Mouse (Mus musculus): ENCODE results near the gene Dusp5. TPM values are rescaled to one million over a fixed set of nuclear protein-coding genes. Genes with fewer than 3 reads are reported as not detected.
"Not testable (repeated sequence)": the region's sequence is repeated elsewhere in the genome, so short reads cannot be mapped to it uniquely, and the experiment has no call there.

Dusp5 gene
- total RNA-seq, 4 experiments from 2014 or later = 3.1 to 5.6 (median 4.2) TPM

DNA sequence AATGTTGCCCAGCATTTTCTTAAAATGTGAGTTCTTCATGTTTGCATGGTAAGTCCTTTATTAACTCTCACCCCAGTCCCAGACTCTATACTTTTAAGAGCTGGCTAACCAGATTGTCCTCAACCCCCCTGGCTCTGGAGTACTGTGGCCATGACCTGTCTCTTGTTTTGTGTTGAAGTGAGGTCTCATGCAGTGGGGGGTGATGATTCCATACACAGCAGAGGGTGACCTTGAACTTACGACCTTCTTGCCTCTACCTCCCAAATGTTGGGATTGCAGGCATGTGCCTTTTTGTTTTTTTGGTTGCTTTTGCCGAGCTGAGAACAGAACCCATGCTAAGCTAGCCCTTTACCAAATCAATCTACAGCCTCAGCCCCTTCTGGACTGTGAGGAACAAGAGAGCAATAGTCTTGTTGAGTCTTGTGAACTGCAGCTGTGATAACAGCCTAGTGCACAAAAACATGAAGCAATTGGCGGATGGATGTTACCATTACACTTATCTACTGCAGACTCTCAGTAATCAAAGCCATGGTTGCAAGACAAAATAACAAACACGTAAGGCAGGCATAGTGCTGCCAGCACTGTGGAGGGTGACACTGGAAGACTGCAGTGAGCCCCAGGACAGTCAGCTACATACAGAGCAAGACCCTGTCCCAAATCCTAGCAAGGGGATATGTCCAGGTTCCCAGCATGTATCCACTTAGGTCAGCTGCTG is 46.5 kb downstream of the Dusp5 start:
- DNase-seq (ENCODE audit: low spot score) = no peak

DNA sequence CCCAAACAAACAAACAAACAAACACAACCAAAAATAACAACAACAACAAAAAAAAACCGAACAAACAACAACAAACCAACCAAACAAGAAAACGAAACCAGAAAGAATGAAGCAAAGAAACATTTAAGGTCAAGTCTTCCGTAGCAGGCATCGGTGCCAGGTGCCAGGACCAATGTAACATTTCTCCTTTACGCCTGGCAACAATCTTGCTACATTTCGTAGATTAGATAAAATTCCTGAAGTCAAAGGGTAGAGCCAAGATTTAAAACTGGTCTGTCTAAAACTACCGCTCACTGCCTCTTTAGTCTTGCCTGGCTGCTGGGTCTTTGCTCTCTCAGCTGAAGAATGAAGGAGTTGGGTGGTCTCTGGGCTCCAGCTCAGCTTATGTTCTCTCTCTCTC is 47.2 kb downstream of the Dusp5 start:
- no peak for DNase-seq (ENCODE audit: low spot score)

DNA sequence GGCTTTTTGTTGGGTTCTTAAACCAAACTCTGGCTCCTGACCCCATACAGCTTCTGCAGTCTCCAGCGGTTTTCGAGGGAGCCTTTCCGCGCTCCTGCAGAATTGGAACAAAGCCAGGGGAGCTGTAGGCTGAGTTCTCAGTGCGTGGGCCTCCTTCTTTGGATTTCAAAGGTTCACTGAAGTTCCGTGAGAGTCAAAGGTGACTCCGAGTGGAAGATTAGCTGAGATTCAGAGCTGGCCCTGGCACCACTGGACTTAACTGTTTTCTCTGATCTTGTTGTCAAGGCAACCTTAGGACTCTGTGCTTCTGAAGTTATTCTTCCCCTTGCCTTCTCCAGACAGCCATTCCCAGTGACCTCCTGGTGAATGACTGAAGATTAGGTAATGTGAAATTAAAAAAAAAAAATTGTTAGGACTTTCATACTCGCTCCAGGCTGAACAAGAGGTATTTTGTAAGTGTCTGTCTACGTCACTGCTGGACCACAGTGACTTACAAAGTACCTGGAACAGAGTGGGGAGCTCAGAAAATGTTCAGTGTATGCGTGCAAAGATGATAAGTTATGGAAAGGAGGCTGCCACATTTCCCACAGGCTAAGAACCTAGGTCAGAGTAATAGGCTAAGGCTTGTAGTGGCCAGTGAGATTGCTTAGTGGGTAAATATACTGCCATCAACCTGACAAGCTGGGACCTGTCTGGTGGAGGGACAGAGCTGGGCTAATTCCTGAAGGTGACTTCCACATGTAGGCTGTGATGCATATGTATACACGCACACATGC is 48.3 kb downstream of the Dusp5 start:
- DNase-seq (ENCODE audit: low spot score) = no peak

DNA sequence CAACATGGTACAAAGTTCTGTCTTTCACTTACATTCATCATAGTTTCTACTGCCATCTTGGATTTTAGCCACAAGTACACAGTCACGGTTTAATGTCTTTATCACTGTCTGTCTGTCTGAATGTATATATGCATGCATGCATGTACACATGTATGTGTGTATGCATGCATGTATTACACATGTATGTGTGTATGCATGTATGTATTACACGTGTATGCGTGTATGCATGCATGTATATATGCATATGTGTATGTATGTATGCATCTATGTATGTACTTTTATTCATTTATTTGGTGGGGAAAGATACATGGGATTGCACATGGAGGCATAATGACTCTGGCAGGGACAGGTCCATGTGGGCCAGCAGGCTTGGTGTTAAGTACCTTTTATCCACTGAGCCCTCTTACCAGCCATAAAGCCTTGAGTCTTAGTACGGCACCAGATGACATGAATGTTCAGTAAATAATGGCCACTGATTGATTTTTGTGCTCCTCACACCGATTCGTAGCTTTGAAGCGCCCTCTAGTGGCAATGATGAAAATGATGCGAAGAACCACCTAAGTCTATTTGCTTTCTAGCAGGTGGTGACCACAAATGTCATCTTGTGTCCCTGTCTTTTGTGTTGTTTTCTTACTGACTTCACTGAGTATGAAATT is 49.8 kb downstream of the Dusp5 start:
- peak; percentile 63 for DNase-seq (ENCODE audit: low spot score)

DNA sequence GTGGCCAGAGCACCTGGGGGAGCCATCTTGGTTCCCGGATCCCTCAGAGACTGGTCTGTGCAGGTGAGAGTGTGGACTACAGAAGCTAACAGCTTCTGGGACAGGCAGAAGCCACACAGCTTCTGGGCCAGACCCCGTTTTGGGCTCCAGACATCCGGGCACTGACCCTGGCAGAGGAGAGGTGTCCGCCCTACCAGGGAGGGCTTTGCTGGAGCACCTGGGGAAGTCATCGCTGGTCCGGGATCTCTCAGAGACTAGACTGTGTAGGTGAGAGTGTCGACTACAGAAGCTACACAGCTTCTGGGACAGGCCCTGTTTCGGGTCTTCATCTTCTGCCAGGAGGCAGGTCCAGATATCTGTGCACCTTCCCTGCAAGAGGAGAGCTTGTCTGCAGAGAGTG is 51.4 kb downstream of the Dusp5 start:
- not testable (repeated sequence) for DNase-seq (ENCODE audit: low spot score)

DNA sequence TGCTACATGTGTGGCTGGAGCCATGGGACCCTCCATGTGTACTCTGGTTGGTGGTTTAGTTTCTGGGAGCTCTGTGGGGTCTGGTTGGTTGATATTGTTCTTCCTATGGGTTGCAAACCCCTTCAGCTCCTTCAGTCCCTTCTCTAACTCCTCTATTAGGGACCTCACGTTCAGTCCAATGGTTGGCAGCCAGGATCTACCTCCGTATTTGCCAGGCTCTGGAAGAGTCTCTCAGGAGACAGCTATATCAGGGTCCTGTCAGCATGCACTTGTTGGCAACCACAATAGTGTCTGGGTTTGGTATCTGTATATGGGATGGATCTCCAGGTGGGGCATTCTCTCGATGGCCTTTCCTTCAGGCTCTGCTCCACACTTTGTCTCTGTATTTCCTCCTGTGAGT is 58.8 kb downstream of the Dusp5 start:
- not testable (repeated sequence) for DNase-seq (ENCODE audit: low spot score)

- not testable (repeated sequence) for DNase-seq (ENCODE audit: low spot score)
Observed at GRCm38 (mm10) chr19:53588968-53589367, 60.1 kb downstream of the Dusp5 start, which contains the start of gene Nutf2-ps1. Gene Nutf2-ps1, minus strand, starts transcription at chr19:53589068.

Other genes with a start within 250 kb of the Dusp5 start
- 10 to 100 TPM; 38.7 to 49.2 (median 46.0) TPM for gene Mxi1, start 218.6 kb upstream of the Dusp5 start, total RNA-seq (2022)
- gene Gm10197, start 157.3 kb upstream of the Dusp5 start, total RNA-seq (2022) = not detected
- 10 to 100 TPM; 31.9 to 37.5 (median 33.3) TPM for gene Smndc1, start 138.5 kb upstream of the Dusp5 start, total RNA-seq (2022)
- gene Nutf2-ps1, start 60.0 kb downstream of the Dusp5 start, total RNA-seq (2022) = 100 to 1,000 TPM in 1 of 4 experiments, 10 to 100 TPM in 3; 72.8 to 105 (median 87.4) TPM
- 10 to 100 TPM; 16.0 to 23.4 (median 21.1) TPM for gene Smc3, start 71.3 kb downstream of the Dusp5 start, total RNA-seq (2022)
- gene Rbm20, start 148.2 kb downstream of the Dusp5 start, total RNA-seq (2022) = 100 to 1,000 TPM; 232 to 257 (median 245) TPM